Mouse (Mus musculus) ES-E14 (cell line): ENCODE measurements around the gene Cxcl16. TPM values are rescaled to one million over a fixed set of nuclear protein-coding genes. Genes with fewer than 3 reads are reported as not detected.
"Not testable (repeated sequence)": the region's sequence is repeated elsewhere in the genome, so short reads cannot be mapped to it uniquely, and the experiment has no call there.

ENCODE experiments used
- DNase-seq: peaks from one replicate; pipeline ENCODE4 v3.0.0-alpha.2; 2013; ENCODE audit warnings: low read depth, low spot score
- H3K27ac ChIP-seq: 2 replicates; pipeline ENCODE4 v1.5.1; 2012; ENCODE audit warnings: low read depth, mild to moderate bottlenecking, low read length, moderate library complexity, mixed read lengths; ENCODE audit not compliant: poor library complexity, insufficient read depth, severe bottlenecking
- H3K36me3 ChIP-seq: 2 replicates; pipeline ENCODE4 v1.6.1; 2012; ENCODE audit warnings: mild to moderate bottlenecking, low read length, moderate library complexity, mixed read lengths; ENCODE audit not compliant: control insufficient read depth, poor library complexity, insufficient read depth, severe bottlenecking
- H3K4me1 ChIP-seq, 2 experiments: fragments of 150-350 bp in 1 of 2; sonication (generic) in 1 of 2; 2 replicates each; pipeline ENCODE4 v1.6.1; 2012; ENCODE audit warnings: low read length in 2 of 2, mild to moderate bottlenecking in 1 of 2, mixed read lengths in 1 of 2; ENCODE audit not compliant: control insufficient read depth in 2 of 2, insufficient read depth in 2 of 2, poor library complexity in 1 of 2
- H3K4me3 ChIP-seq, 2 experiments: fragments of 150-350 bp in 1 of 2; sonication (generic) in 1 of 2; 2 replicates each; pipeline ENCODE4 v1.5.1; 2012; ENCODE audit warnings: low read length in 2 of 2, low read depth in 1 of 2, mild to moderate bottlenecking in 1 of 2, mixed read lengths in 1 of 2; ENCODE audit not compliant: insufficient read depth in 1 of 2, poor library complexity in 1 of 2, severe bottlenecking in 1 of 2
- H3K9ac ChIP-seq: 2 replicates; pipeline ENCODE4 v1.6.1; 2012; ENCODE audit warnings: low read depth, mild to moderate bottlenecking, low read length, mixed read lengths; ENCODE audit not compliant: poor library complexity, insufficient read depth, severe bottlenecking
- H3K9me3 ChIP-seq: fragments of 150-350 bp; sonication (generic); 2 replicates; pipeline ENCODE4 v1.6.1; 2012; ENCODE audit warnings: low read depth, mild to moderate bottlenecking, low read length; ENCODE audit not compliant: control insufficient read depth, insufficient read depth
- CHD2 ChIP-seq: IDR thresholded peaks from 2 replicates; pipeline ENCODE4 v1.6.1; 2014; ENCODE audit warnings: mild to moderate bottlenecking, low read depth, low read length, inconsistent platforms
- HCFC1 ChIP-seq: IDR thresholded peaks from 2 replicates; pipeline ENCODE4 v1.6.1; 2012; ENCODE audit warnings: low read length, inconsistent platforms, borderline replicate concordance; ENCODE audit not compliant: insufficient read depth
- MAFK ChIP-seq: IDR thresholded peaks from 2 replicates; pipeline ENCODE4 v1.6.1; 2014; ENCODE audit warnings: mild to moderate bottlenecking, low read depth, low read length, inconsistent platforms; ENCODE audit not compliant: insufficient read depth
- ZC3H11A ChIP-seq: IDR thresholded peaks from 2 replicates; pipeline ENCODE4 v1.6.1; 2012; ENCODE audit warnings: low read depth, mild to moderate bottlenecking, inconsistent platforms, low read length, borderline replicate concordance
- ZNF384 ChIP-seq: IDR thresholded peaks from 2 replicates; pipeline ENCODE4 v1.6.1; 2012; ENCODE audit warnings: low read depth, low read length, inconsistent platforms
- in situ Hi-C, 2 experiments: fragments of 600-800 bp; cut with MboI; formaldehyde crosslinking; loops; one replicate each; pipeline ENCODE4 v1.15.1; 2025; ENCODE audit warnings: low sequenced_read_pairs in 2 of 2, inconsistent platforms in 1 of 2; ENCODE audit not compliant: unreplicated experiment in 2 of 2
- total RNA-seq: library from RNA; depleted of rRNA; stranded (reverse); fragments of 300-350 nt; gene quantifications from 2 replicates; pipeline ENCODE4 v1.2.3, GENCODE M21; 2012

Gene Cxcl16
- total RNA-seq, 1 experiment = 2.9 TPM

DNA sequence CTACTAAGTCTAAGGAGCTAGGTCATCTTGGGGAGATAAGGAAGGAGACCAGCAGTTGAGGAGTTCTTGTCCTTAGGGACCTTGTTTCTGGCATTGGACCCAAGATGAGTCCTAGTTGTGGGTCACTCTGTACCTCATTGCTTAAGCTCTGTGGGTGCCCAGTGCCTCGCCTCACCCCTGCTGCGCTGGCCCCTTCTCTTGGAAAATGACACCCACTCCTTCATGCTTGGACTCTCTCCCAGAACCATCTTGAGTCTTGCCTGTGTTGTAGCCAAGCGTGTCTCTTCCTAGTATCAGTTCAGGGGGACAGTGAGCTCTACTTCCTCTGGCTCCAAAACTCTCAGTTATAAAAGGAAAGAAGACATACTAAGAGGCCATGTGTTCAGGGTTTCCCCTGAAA, 29.4 kb upstream of the Cxcl16 start:
- no peak for DNase-seq
- no peaks in the 10 kb centered on the region for H3K9me3 ChIP-seq
- no peaks in the 10 kb centered on the region for H3K4me1 ChIP-seq
- TF ChIP-seq ZC3H11A = no peak
- no peak for TF ChIP-seq MAFK
- TF ChIP-seq CHD2 = no peak
- no peaks in the 10 kb centered on the region for H3K36me3 ChIP-seq
- no peak overlapping the region for H3K9ac ChIP-seq
- H3K4me3 ChIP-seq = no peak overlapping the region
- in situ Hi-C loops = no loop called here
- no peak overlapping the region for H3K27ac ChIP-seq

DNA sequence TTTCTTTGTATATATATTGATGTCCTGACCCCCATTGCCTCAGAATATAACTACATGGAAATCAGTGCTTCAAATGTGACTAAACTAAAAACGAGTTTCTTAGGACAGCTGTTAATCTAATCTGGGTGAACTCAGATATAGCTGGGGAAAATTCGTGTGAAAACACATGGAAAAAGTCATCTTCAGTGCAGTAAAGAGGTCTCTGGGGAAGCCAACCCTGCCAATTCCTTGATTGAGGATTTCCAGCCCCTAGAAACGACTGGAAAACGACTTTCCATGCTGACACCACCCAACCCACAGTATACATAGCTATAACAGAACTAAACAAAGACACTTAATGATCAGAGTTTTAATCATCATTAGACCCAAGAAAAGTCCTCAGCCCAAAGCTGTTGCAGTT, 28.0 kb upstream of the Cxcl16 start:
- Histone ChIP-seq H3K4me1 (no peaks in the 10 kb centered on the region; a peak in 1 of 4 replicates), H3K27ac (no peak overlapping the region), H3K9me3 (no peaks in the 10 kb centered on the region), H3K9ac (no peak overlapping the region), H3K4me3 (no peak overlapping the region), H3K36me3 (no peaks in the 10 kb centered on the region)
- TF ChIP-seq MAFK = no peak
- no peak for TF ChIP-seq HCFC1
- TF ChIP-seq CHD2 = no peak
- in situ Hi-C loops = no loop called here
- no peak for DNase-seq

DNA sequence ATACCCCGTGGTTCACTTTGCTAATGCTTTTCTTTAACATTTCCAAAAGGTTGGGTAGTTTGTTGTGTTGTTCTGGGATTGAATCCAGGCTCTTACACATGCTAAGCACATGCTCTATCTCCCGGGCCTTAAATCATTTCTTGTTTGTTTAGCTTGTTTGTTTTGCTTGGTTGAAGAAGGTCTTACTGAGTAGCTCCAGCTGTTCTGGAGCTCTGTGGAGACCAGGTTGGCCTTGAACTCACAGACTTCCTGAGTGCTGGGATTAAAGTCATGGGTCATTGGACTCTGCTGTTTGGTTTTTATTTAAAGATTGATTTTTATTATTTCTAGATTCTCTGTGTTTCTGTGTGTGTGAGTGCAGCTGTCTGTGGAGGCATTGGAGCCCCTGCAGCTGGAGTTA, 25.7 kb upstream of the Cxcl16 start:
- Histone ChIP-seq H3K9ac (no peak overlapping the region), H3K4me1 (no peaks in the 10 kb centered on the region; a peak in 1 of 4 replicates), H3K9me3 (no peaks in the 10 kb centered on the region), H3K36me3 (no peaks in the 10 kb centered on the region), H3K4me3 (no peak overlapping the region), H3K27ac (no peak overlapping the region)
- DNase-seq = no peak
- in situ Hi-C loops = no loop called here
- TF ChIP-seq HCFC1 = no peak
- TF ChIP-seq ZC3H11A = no peak
- TF ChIP-seq MAFK = no peak

DNA sequence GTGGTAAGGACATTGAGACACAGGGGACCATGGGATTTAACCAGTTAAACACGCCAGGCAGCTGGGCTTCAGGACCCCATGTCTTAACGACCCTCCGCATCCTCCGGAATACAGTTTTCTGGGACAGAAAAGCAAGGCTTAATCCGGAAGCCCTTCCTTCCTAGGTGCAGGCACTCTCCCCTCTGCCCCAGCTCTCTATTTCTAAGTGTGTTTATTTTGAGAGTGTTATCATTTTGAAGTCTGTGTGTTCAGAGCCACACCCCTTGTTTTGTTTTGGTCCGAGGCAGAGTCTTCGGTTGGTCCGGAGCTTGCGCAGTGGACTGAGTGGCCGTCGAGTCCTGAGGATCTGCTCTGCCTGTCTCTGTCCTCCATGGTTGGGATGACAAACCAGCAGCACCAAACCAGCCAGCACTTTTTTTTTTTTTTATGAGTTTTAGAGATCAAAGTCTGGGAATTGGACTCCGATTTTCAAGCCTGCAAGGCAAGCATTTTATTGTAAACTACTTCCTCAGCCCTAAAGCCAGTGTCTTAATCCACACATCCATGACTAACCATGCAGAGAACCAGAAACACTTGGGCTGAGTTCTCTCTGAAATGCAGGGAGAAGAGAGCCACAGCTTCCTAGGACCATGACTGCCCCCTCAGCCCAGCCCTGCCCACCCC, 15.2 kb upstream of the Cxcl16 start:
- H3K27ac ChIP-seq = no peak overlapping the region
- no peaks in the 10 kb centered on the region for H3K9me3 ChIP-seq
- TF ChIP-seq ZC3H11A = no peak
- TF ChIP-seq MAFK = no peak
- no peak for TF ChIP-seq CHD2
- TF ChIP-seq HCFC1 = no peak
- no peak for TF ChIP-seq ZNF384
- no peaks in the 10 kb centered on the region for H3K36me3 ChIP-seq
- H3K4me3 ChIP-seq = no peak overlapping the region
- H3K9ac ChIP-seq = no peak overlapping the region
- H3K4me1 ChIP-seq = peaks cover 0 to 1% of the 10 kb centered on the region in 2 experiments; a peak in 1 of 4 replicates
- in situ Hi-C loops = no loop called here
- no peak for DNase-seq

DNA sequence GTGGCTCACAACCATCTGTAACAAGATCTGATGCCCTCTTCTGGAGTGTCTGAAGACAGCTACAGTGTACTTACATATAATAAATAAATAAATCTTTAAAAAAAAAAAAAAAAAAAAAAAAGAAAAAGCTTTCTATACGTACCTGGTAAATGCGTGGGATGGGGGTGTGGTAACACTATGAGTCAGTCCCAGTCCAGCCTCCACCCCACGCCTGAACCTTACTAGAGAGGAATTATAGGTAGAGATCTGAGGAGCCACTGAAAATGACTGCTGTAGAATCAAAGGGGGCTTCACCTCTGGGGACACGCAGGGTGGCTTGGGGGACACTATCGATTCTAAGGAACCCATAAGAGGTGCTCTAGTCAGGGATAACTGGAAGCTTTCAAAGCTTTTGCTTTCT, 13.5 kb upstream of the Cxcl16 start:
- H3K36me3 ChIP-seq, DNase-seq, H3K4me3 ChIP-seq, H3K27ac ChIP-seq, H3K9me3 ChIP-seq, H3K4me1 ChIP-seq, in situ Hi-C loops, H3K9ac ChIP-seq: not testable (repeated sequence)
